Mouse (Mus musculus) naive thymus-derived CD4-positive, alpha-beta T cell, adult 2 months (primary cell): ENCODE results near the gene Defb42.

Experiments used
- DNase-seq: peaks from one replicate; pipeline ENCODE4 v3.0.0-alpha.2; 2011; ENCODE audit warnings: low read depth

Gene Defb42

DNA sequence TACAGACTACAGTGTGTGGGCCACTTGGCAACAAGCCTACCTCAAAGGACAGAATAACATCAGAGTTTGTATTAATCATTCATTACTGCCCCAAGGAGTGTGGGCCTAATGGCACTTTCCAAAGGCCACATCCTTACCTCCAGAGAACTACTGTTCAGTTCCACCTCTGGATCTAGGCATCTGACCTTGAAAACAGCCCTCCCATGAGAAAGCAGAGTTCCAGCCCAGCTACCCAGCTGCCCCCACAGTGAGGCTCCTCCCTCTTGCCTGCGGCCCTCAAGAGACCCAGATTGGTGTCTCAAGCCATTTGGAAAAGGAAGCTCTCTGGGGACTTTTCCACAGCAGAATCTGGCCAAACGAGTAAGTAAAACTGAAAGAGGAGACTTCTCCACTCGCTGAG is at the start of gene Defb42:
Gene Defb42, plus strand, starts transcription at position 301 of the 400 bp plus-strand sequence.
- DNase-seq: no peak

DNA sequence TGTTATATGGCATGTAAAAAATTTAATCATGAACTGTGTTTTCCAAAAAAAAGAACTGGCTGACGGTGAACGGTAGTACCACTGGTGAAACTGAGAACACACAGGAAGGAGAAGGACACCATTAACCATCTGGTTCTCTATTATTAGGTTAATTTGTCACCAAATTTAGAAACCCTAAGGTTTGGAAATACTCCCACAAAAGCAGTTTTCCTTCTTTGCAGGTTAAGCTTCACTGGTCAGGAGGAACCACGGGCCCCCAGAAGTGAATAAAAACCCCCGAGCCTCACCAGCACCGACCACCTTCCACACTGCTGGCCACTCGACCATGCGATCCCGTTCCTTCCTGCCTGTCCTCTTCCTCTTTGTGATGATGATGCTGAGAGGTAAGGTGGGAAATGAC is 49.0 kb upstream of the Defb42 start, which contains the start of gene Defb47:
Gene Defb47, plus strand, starts transcription at position 301 of the 400 bp plus-strand sequence.
- DNase-seq: no peak

DNA sequence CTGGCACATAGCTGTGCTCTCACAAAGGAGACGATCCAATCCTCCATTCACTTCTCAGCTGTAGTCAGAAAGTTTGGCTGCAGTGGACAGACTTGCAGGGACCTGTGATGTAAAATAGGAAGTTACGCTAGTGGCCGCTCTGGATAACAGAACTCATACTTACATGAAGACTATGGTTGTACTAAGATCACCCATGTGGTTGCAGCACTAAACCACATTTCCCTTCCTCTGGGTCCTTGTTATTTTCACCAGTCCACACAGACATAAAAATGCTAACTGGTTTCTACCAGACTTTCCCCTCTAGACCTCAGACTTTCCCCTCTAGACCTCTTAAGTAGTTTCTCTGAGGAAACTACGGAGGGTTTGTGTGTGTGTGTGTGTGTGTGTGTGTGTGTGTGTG is 47.8 kb upstream of the Defb42 start:
- no peak for DNase-seq

DNA sequence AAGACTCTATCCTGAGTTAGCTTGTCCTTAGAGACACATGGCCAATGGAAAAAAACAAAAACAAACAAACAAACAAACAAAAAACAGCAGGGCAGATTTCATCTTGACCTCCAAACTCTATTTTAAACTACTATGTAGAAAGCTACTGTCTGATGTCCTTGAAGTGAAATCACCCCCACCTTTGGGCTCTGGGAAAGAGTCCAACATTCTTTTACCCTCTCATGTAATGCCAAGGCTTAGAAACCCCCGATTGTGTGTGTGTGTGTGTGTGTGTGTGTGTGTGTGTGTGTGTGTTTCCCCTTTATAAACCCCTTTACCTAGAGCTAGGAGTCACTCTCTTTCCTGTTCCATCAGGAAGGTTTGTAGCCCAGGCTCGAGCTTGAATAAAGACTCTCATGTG is 44.2 kb upstream of the Defb42 start:
- DNase-seq: no peak

DNA sequence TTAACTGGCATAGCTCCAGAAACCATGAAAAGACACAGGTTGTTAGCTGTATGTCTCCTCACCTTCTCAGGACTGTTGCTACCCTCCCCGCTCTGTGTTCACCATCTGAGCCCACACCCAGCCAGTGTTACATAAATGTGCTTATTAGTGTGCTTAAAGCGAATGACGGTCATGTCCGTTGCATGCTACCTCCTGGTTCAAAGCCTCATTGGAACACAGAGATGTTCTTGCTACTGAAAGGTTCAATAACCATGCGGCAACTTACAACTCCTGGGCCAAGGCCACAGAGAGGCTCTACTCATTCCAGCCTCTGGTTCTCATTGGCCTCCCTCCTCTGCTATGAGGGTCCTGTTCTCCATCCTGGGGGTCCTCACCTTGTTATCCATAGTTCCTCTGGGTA is 35.3 kb upstream of the Defb42 start, which contains the start of gene Defb43:
Gene Defb43, plus strand, starts transcription at position 301 of the 400 bp plus-strand sequence.
- no peak for DNase-seq

DNA sequence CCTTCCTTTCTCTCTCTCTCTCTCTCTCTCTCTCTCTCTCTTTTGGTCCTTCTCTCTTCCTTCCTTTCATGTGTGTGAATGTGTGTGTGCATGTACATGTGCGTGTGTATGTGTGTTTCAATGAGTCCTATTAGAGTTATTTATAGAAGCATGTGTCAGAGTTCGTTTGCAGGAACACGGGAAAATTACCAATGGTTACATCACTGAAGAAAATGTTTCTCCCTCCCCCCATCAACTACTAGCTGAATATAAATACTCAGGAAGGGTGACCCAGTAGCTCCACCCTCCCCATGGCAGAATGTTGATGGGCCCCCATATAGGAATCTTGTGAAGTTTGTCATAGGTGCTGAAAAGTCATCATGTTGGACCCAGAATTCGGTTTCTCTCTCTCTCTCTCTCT is 33.7 kb upstream of the Defb42 start:
- DNase-seq: no peak

DNA sequence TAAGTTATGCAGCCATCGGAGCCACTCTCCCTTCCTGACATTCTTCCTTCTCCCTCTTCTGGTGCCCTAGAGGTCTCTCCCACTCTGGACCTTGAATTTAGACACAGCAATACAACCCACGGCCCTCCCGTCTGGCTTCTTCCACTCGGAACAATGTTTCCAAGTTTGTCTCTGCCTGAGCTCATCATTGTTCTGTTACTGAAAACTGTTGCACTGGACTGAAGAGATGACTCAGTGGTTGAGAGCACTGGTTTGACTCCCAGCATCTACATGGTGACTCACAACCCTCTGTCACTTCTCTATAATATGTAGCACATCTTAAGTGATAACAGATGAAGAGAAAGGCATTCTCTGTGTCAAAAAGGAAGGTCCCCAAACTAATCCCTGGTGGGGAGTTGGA is 32.1 kb upstream of the Defb42 start:
- no peak for DNase-seq

DNA sequence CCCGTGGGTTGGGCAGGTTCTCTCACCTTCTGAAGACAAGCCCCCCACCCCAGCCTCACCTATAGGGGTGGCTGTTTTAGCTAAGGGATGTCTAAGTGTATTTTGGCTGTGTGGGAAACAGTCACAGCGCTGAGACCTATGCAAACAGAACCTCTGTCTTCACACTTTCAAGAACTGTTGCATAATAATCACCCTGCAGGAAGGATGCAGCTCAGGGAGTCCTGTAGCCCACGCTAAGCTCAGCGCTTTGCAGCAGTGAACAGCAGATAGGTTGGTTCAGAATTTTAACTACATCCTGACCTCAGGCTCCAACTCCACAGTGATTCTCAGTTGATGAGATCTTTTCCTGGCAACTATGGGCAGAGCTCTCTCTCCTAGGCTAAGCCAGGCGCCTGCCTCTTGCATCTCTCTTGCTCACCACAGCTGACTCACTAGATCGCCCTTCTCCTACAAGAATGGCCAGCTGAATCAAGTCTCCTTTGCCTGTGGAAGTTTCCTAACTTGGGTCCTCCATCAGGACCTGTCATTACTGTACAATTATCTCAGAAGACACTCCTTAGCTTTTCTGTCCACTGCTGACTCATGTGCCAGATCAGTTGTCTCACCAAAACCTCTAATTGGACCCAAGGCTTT is 26.2 kb upstream of the Defb42 start:
- DNase-seq: no peak

DNA sequence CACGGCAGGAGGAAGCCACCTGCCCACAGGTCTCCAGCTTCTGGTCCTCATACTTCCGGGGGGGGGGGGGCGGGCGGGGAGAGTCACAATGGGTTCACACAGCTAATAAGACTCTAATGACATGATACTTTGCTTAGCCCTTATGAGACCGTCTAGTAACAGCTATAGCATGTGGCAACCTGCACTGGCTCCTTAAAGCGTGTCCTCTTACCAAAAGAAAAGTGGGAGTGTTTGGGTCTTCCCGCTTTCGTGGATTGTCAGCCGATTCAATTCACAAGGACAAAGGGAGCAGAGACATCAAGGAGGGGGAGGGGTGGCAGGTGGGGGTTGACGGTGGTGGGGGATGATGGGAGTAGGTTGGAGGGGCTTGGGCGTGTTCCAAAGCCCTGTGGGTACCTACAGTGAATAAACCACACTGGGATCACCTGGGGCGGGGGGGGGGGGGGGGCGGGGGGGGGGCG is 3.1 kb downstream of the Defb42 start, which contains the start of gene Defb30:
Gene Defb30, minus strand, starts transcription at position 51 of the 461 bp plus-strand sequence.
- no peak for DNase-seq

DNA sequence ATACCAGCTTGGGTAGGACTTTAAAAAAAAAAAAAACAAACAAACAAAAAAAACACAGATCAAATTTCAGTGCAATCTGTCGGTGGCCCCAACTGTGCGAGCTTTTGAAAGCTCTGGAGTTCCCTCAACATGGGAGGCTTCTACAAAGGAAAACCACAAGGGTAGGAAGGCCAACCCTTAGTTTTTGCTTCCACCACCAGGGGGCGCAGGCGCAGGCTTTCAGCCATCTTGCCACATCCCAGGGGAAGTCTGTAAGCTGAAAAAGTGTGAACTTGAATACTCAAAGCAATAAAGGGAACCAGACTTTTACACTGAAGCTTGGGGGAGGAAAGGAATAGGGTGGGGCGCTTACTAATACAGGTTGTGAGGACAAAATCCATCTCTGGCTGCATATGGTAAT is 4.0 kb downstream of the Defb42 start:
- DNase-seq: peak; percentile 64

DNA sequence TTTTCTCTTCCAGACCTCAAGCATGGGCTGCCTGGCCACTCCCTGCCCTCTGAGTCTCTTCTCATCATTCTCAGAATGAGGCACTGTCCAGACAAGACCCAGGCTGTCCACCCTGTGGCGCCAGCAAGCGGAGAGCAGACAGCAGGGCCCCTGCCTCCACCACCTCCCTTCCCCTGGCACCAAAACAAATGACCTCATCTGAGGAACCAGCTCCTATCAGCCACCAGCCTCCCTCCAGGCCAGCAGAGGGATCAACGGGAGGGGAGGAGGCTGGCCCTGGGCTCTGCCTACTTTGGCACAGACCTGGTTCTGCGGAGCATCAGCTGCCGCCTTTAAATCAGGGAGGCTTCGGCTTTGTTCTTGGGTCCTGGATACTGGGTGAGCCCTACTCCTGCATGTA is 7.9 kb downstream of the Defb42 start:
- DNase-seq: no peak

DNA sequence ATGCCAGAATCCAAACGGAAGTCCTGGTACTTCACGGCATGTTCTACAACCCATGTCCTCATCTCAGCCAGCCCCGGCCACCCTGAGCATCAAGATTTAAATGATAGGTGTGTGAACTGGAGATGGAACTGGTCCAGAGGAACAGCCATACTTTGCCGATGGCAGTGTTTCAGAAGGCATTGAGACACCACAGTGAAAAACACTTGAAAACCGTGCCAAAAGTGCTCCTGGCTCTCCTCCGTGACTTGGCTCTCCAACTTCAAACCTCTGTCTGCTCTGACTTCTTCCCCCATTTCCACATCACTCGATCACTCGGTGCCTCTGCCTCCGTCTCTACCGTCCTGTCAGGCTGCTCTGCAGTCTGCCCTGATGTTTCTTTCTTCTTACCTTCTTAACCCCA is 13.6 kb downstream of the Defb42 start:
- DNase-seq: no peak

DNA sequence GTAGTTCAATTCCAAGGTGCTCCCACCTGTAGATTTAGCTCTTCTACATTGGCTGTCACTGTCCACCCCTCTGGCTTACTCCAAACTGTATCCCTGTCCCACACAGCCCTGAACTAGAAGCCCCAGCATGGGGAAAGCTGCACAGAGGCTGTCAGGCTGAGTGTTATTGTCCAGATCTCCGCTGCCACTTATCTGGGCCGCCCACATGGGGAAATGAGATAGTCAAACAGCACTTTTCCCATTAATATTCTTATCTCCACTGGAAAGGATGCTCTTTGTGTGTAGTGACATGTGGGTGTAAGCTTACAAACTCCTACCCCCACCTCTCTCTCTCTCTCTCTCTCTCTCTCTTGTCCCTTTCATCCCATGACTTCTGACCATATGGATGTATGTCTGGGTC is 15.4 kb downstream of the Defb42 start:
- no peak for DNase-seq

DNA sequence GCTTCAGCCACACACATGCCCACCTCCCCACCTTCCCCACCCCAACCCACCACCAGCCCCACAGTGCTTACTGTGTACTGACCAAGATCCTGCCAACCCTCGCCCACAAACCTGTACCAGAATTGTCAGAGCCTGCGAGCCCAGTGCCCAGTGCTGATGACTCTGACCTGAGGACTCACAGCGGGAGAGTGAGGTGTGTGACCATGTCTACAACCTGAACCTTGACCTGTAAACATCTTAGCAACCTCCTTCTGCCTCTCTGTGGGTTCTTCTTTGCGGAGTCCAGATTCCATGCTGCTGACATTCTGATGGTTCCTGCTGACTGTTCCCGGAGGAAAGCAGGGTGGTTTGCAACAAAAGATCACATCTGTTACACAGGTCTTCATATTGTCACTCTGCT is 18.6 kb downstream of the Defb42 start:
- DNase-seq: no peak

DNA sequence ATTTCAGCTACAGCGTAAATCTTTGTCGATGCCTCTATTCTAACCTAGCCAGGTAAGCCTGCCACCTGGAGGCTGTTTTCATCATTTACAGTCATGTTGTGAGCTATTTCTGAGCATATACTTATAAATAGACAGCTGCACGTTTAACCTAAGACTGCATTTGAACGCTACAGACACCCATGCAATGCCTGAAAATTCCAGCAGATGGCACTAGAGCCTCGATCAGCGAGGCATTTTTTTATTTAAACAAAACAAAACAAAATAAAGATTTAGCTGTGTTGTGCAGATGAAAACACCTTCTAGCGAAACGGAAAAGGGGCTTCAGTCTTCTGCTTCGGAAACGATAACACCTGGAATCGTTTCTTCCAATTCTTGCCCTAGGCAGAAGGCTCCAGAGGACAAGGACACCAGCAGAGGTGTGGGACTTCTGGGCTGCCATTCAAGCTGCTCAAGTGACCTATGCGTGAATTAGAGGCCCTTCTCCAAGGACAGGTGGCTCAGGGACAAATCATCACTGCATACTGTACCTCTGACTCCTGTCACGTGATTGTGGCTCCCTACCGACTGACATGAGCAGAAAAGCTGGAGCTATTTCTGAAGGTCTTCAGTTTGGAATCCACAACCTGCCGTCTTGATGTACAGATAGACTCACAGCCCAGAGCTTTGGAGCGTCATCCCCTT is 20.0 kb downstream of the Defb42 start:
- peak; percentile 81 for DNase-seq

DNA sequence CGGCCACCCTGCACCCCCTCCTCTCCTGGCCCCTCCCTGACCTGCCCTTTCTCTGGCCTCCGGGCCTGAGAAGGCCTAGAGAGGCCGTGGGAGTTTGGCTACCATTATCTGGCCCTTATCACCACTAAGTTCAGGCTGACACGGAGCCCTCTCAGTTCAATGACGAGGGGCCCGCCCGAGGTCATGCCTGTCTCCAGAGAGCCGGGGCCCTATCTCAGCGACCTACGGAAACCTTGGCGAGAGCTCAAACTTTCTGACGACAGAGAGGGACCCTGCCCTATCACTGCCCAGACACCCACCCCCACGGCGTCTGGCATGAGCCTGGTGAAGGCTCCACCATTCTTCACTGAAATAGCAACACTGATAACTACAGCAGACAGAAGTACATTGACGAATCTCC is 20.9 kb downstream of the Defb42 start:
- DNase-seq: no peak
